Mouse (Mus musculus) liver, adult 2 months (tissue): ENCODE measurements at regions not wholly inside any gene's neighbourhood (a gene's known extent, or its start where the extent isn't known, plus 50 kb on each side); places are given as distances from the start of the nearest gene placed in this dataset.

Experiments
- CTCF ChIP-seq: fragments of 200-500 bp; IDR thresholded peaks from 2 replicates; pipeline ENCODE4 v1.5.1; 2011; ENCODE audit warnings: low read depth, low read length, control low read depth
- POLR2A ChIP-seq: fragments of 200-500 bp; IDR thresholded peaks from 2 replicates; pipeline ENCODE4 v1.6.1; 2011; ENCODE audit warnings: low read length, control low read depth; ENCODE audit not compliant: insufficient read depth; ENCODE audit errors: extremely low read depth

DNA sequence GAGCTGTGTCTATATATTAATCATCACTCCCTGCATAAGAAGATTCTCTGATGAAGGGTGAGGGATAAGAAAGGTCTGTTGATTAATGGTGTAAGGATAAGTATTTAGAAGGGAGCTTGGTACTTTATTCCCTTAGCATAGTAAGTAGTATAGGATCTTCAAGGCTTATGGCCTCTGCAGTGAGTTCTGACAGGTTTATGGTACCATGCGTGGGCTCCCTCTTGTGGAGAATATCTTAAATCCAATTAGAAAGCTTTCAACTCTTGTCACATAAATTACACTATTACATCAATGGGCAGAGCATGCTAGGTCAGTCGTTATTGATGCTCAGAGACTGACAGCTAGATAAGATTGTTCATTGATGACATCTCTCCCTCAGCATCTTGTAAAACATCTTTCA is 112.7 kb upstream of the Grin3a start:
- no peak for TF ChIP-seq POLR2A
- TF ChIP-seq CTCF = no peak; the same call in 1 of the 2 replicates
